Mouse (Mus musculus) regulatory T cell (primary cell): Measurements from ENCODE around the gene Adam11.

Experiments
- in situ Hi-C: fragments of 300-600 bp; cut with MboI, MseI; formaldehyde crosslinking; loops from one replicate; pipeline ENCODE4 v1.15.1; 2025; ENCODE audit warnings: high pct_unique_total_duplicates

Adam11 gene

GRCm38 (mm10) chr11:102753591-102754324 lies 7.5 kb upstream of the Adam11 start:
- in situ Hi-C loops: no loop called here

GRCm38 (mm10) chr11:102754416-102754815 lies 6.8 kb upstream of the Adam11 start:
- in situ Hi-C loops: no loop called here

GRCm38 (mm10) chr11:102755391-102755790 lies 5.8 kb upstream of the Adam11 start:
- in situ Hi-C loops: no loop called here

GRCm38 (mm10) chr11:102758977-102759376 lies 2.3 kb upstream of the Adam11 start:
- in situ Hi-C loops: no loop called here

- in situ Hi-C loops: no loop called here
Observed at GRCm38 (mm10) chr11:102760805-102761308, 382 bp upstream of the Adam11 start.

GRCm38 (mm10) chr11:102762248-102762647 lies 1.0 kb downstream of the Adam11 start:
- in situ Hi-C loops: no loop called here

- in situ Hi-C loops: no loop called here
Observed at GRCm38 (mm10) chr11:102763009-102763767, 1.9 kb downstream of the Adam11 start.

- in situ Hi-C loops: no loop called here
Observed at GRCm38 (mm10) chr11:102765416-102765815, 4.2 kb downstream of the Adam11 start.

GRCm38 (mm10) chr11:102767055-102767670 lies 5.9 kb downstream of the Adam11 start:
- in situ Hi-C loops: no loop called here

GRCm38 (mm10) chr11:102769141-102769540 lies 7.9 kb downstream of the Adam11 start:
- in situ Hi-C loops: no loop called here

GRCm38 (mm10) chr11:102769993-102770661 lies 8.9 kb downstream of the Adam11 start:
- in situ Hi-C loops: no loop called here

GRCm38 (mm10) chr11:102770662-102771435 lies 9.6 kb downstream of the Adam11 start:
- in situ Hi-C loops: no loop called here

GRCm38 (mm10) chr11:102771916-102772714 lies 10.9 kb downstream of the Adam11 start:
- in situ Hi-C loops: no loop called here

- in situ Hi-C loops: no loop called here
Observed at GRCm38 (mm10) chr11:102772771-102773700, 11.8 kb downstream of the Adam11 start.

- in situ Hi-C loops: no loop called here
Observed at GRCm38 (mm10) chr11:102773713-102774611, 12.7 kb downstream of the Adam11 start.

- in situ Hi-C loops: loop anchor here (5.0 kb wide), 1 partner anchor 93 kb away; no protein-coding TSS in a partner anchor
Observed at GRCm38 (mm10) chr11:102774621-102775141, 13.4 kb downstream of the Adam11 start.

GRCm38 (mm10) chr11:102777598-102777997 lies 16.4 kb downstream of the Adam11 start:
- in situ Hi-C loops: loop anchor here (5.0 kb wide), 1 partner anchor 90 kb away; no protein-coding TSS in a partner anchor
